Mouse (Mus musculus) neural tube, embryonic 15.5 days (tissue): ENCODE measurements around the gene Kif1c. TPM values are rescaled to one million over a fixed set of nuclear protein-coding genes. Genes with fewer than 3 reads are reported as not detected.
A peak's percentile ranks its signal among the peaks of the same experiment; 100 is the strongest.

Experiments used
- ATAC-seq: fragments of 200-750 bp; cut with Nextera tagmentation; 2 replicates; pipeline ENCODE4 v1.8.0; 2017; ENCODE audit warnings: mild to moderate bottlenecking, moderate TSS enrichment, moderate library complexity; ENCODE audit not compliant: low FRiP score
- H3K27ac ChIP-seq: fragments of 300-500 bp; sonication (generic); replicated peaks from 2 replicates; pipeline ENCODE4 v1.5.1; 2015; ENCODE audit warnings: mild to moderate bottlenecking, inconsistent platforms
- H3K27me3 ChIP-seq: fragments of 300-500 bp; sonication (generic); replicated peaks from 2 replicates; pipeline ENCODE4 v1.6.1; 2015; ENCODE audit warnings: inconsistent platforms
- H3K36me3 ChIP-seq: fragments of 300-500 bp; sonication (generic); 2 replicates; pipeline ENCODE4 v1.6.1; 2015; ENCODE audit warnings: inconsistent platforms
- H3K4me1 ChIP-seq: fragments of 300-500 bp; sonication (generic); 2 replicates; pipeline ENCODE4 v1.6.1; 2015; ENCODE audit warnings: inconsistent platforms
- H3K4me2 ChIP-seq: fragments of 300-500 bp; sonication (generic); 2 replicates; pipeline ENCODE4 v1.6.1; 2015; ENCODE audit warnings: inconsistent platforms, mild to moderate bottlenecking, moderate library complexity
- H3K4me3 ChIP-seq: fragments of 300-500 bp; sonication (generic); replicated peaks from 2 replicates; pipeline ENCODE4 v1.5.1; 2015; ENCODE audit warnings: mild to moderate bottlenecking, inconsistent platforms
- H3K9ac ChIP-seq: fragments of 300-500 bp; sonication (generic); replicated peaks from 2 replicates; pipeline ENCODE4 v1.6.1; 2015; ENCODE audit warnings: mild to moderate bottlenecking, inconsistent platforms
- H3K9me3 ChIP-seq: fragments of 300-500 bp; sonication (generic); replicated peaks from 2 replicates; pipeline ENCODE4 v1.6.1; 2016; ENCODE audit warnings: inconsistent platforms
- WGBS: fragments of 180-500 bp; shearing (Covaris S2); methylation state at CpG from one replicate; pipeline ENCODE4 v1.1.7; 2015; ENCODE audit warnings: mixed read lengths; 5-methylcytosine and 5-hydroxymethylcytosine counted together
- polyA plus RNA-seq: library from polyadenylated mRNA; unstranded; fragments of >200 nt; fragmentation: Nextera tagmentation; extraction: Ambion mirVana; gene quantifications from 2 replicates; pipeline ENCODE4 v1.2.1, GENCODE M21; 2015

Gene Kif1c
- polyA plus RNA-seq, 1 experiment from 2014 or later, result 1.6 TPM

DNA sequence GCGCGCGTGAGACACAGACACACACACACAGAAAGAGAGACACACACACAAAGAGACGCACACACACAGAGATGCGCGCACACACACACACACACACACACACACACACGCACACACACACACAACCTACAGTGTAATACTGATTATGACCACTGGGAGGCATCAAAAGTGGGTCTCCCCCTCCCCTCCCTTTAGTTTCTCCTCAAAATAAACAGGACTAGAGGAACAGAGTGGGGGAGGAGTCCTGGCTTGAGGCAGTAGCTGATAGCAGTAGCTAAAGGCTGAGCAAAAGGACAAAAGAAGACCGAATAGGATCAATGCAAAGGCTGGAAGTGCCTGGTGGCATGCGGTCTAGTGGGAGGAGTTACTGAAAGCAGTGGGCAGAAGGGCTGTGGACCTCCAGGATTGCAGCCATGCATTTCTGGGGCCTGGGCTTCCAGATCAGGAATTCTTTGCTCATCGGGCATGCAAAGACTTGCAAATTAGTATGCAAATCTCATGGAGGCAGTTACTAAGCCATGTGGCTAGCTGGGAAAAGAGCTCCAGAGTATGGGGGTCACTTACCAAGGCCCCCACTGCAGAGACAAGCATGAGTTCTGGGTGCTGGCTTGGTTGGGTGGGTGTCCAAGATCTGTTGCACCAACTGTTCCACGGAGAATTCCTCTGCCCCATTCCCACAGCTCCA is 18.3 kb upstream of the Kif1c start:
- H3K4me1 ChIP-seq, result peaks cover 22% of the 10 kb centered on the region
- H3K9ac ChIP-seq, result no peak overlapping the region
- H3K4me3 ChIP-seq, result no peak overlapping the region
- peak; percentile 46 for ATAC-seq
- H3K9me3 ChIP-seq, result no peaks in the 10 kb centered on the region
- peaks cover 67% of the 10 kb centered on the region for H3K36me3 ChIP-seq
- H3K27ac ChIP-seq, result peak overlapping the region; percentile 4; the same call in 1 of the 2 replicates
- WGBS, result 17% methylated on average over 11 of the region's 11 CpGs
- H3K4me2 ChIP-seq, result peak overlapping the region; percentile 15; the same call in 1 of the 2 replicates
- H3K27me3 ChIP-seq, result no peaks in the 10 kb centered on the region

DNA sequence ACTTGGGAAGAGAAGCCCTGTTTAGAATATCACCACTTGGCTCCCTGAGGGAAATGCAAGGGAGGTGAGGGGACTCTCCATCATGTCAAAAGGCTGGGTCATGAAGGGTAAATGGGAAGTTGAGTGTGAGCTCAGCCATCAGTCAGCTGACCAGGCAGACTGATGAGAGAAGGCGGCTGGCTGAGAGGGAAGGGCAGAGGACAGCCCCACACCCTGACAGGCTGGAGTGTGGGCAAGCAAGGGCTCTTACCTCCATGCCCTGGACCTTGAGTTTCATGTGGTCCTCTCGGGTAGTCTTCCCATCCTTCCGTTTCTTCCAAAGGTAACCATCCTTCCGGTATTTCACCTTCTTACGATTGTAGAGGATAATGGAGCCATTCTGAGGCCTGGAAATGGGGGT is 16.7 kb upstream of the Kif1c start:
- Histone ChIP-seq H3K4me2 (no peak overlapping the region), H3K9ac (no peak overlapping the region), H3K9me3 (no peaks in the 10 kb centered on the region), H3K27me3 (no peaks in the 10 kb centered on the region), H3K27ac (no peak overlapping the region), H3K4me3 (no peak overlapping the region), H3K4me1 (peaks cover 31% of the 10 kb centered on the region), H3K36me3 (peaks cover 57% of the 10 kb centered on the region)
- WGBS, result 90% methylated on average over 5 of the region's 5 CpGs
- ATAC-seq, result no peak

DNA sequence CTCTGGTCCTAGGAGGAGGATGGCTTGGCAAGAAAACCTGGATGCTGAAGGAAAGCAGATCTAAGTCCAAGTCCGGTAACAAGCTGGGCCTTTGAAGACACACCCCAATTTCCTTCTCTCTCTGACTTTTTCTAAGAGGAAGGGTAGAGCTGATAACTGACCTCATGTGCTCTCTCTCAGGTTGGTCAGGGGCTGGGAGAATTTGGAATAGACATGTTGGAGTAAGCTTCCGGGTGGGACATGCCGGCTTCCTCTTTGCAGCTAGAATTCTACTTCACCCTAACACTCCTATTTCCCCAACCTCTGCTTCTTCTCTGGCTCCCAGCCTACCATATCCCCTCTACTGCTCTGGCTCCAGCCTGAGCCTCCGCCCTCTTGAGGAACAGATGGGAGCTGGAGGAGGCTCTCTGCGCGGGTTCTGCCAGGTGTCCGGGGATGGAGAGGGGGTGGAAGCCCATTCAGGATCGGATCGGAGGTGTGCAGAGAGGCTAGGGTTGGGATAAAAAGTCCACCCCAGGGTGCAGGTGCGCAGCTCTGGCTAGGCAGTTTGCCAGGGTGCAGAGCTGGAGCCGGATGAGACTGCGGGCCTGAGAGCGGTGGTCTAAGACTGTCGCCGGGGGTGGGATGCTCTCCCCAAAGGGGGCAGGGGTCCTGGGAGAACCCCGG is 13.3 kb upstream of the Kif1c start:
- Histone ChIP-seq H3K27me3 (no peaks in the 10 kb centered on the region), H3K27ac (peak overlapping the region; percentile 89), H3K9ac (peak overlapping the region; percentile 90), H3K4me1 (peaks cover 37% of the 10 kb centered on the region), H3K4me3 (peak overlapping the region; percentile 85), H3K36me3 (peaks cover 32% of the 10 kb centered on the region), H3K9me3 (no peaks in the 10 kb centered on the region), H3K4me2 (peak overlapping the region; percentile 87)
- ATAC-seq, result peak; percentile 62; the same call in 1 of the 2 replicates
- WGBS, result 3% methylated on average over 16 of the region's 16 CpGs

DNA sequence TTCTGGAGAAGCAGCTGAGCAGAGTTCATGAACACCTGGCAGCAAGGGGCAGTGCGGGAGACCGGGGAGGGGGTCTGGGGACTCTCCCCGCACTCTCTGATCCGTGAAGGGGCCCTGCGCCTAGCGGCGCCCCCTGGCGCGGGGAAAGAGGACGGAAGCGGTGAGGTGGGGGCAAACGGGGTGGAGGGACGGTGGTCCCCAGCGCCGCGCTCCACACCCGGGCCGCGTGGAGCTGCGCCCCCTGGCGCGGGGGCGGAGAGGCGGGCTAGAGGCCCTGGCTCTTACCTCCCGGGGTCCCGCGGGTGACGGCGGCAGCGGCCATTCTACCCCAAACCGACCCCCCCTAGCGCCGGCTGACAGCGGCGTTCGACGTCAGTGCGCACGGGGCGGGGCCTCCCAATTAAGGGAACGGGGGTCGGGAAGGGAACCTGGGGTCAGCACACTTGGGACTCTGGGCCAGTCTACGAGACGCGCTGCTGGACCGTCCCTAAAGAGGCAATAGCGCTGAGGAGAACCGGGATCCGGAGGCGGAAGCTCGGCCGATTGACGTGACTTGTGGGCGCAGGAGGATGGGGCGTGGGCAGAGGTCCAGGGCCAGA is 12.6 kb upstream of the Kif1c start, which contains the start of gene Camta2:
Camta2 (minus strand) TSS at position 505 of the 599 bp plus-strand sequence.
- Histone ChIP-seq H3K9ac (peak within 1 kb of the TSS; percentile 90), H3K4me1 (peaks cover 31% of the 10 kb centered on the region), H3K36me3 (peaks cover 30% of the 10 kb centered on the region), H3K27ac (peak within 1 kb of the TSS; percentile 89), H3K4me2 (peak within 1 kb of the TSS; percentile 87), H3K9me3 (no peaks in the 10 kb centered on the region), H3K4me3 (peak within 1 kb of the TSS; percentile 85), H3K27me3 (no peaks in the 10 kb centered on the region)
- peak; percentile 78 for ATAC-seq
- under 1% methylated on average over 48 of the region's 55 CpGs for WGBS

DNA sequence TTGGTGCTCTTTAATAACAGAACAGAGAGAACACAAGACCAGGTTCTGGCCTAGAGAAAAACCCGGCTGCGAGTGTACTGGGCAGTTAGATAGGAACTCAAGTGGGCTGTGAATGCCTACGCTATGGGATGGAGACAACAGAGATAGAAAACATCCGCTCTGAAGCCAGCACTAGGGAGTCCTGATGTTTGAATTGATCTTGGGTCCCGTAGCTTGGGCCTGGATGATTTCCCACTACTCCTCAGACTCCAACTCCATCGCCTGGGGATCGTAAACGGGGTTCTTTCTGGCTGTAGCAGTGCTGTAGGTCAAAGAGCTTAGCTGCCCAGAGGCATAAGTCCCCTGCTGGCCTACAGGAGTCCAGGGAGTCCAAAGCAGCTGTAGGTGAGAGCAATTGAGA is 12.0 kb upstream of the Kif1c start:
- Histone ChIP-seq H3K4me2 (peak overlapping the region; percentile 87), H3K4me1 (peaks cover 29% of the 10 kb centered on the region), H3K27ac (peak overlapping the region; percentile 89), H3K27me3 (no peaks in the 10 kb centered on the region), H3K9me3 (no peaks in the 10 kb centered on the region), H3K4me3 (peak overlapping the region; percentile 85), H3K9ac (peak overlapping the region; percentile 90), H3K36me3 (peaks cover 23% of the 10 kb centered on the region)
- ATAC-seq, result peak; percentile 27; the same call in 1 of the 2 replicates
- WGBS, result 9% methylated on average over 8 of the region's 8 CpGs

DNA sequence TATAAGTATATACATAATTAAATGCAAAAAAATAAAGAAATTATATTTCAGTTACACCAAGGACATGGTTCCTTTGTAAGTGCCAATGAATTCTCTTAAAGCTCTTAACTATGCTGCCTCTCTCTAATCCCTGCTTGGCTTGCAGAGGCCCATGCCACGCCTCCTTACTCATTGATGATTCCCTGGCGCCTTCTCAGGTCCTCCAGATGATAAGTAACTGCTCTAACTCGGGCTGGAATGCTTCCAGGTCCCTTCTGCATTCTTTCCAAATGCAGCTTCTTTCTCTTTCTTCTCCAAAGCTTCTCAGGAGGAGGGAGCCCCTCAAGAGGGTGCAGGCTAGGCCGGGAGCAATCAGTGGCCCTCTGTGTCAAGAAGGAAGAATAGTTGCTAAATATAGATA is 10.8 kb upstream of the Kif1c start:
- Histone ChIP-seq H3K36me3 (peaks cover 11% of the 10 kb centered on the region), H3K27ac (no peak overlapping the region), H3K9ac (no peak overlapping the region), H3K4me1 (peaks cover 29% of the 10 kb centered on the region), H3K4me2 (no peak overlapping the region), H3K27me3 (no peaks in the 10 kb centered on the region), H3K9me3 (no peaks in the 10 kb centered on the region), H3K4me3 (no peak overlapping the region)
- WGBS, result 57% methylated on average over 4 of the region's 4 CpGs
- ATAC-seq, result no peak

DNA sequence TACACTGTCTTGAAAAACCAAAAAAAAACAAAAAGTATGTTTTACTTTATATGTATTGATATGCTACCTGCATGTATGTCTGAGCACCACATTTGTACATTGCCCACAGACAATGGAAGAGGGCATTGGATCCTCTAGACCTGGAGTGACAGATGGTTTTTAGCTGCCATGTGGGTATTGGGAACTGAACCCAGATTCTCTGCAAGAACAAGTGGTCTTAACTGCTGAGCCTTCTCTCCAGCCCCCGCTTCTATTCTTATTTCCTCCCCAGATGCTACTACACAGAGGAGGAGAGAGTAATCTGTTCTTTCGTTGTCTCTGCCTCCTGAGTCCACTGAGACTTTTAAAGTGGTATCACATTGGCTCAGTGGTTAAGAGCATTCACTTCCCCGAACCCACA is 6.8 kb upstream of the Kif1c start:
- no peak overlapping the region for H3K9ac ChIP-seq
- no peaks in the 10 kb centered on the region for H3K27me3 ChIP-seq
- H3K27ac ChIP-seq, result no peak overlapping the region
- no peaks in the 10 kb centered on the region for H3K36me3 ChIP-seq
- ATAC-seq, result no peak
- no peak overlapping the region for H3K4me2 ChIP-seq
- WGBS, result 67% methylated on average over 3 of the region's 3 CpGs
- H3K9me3 ChIP-seq, result no peaks in the 10 kb centered on the region
- H3K4me1 ChIP-seq, result peaks cover 9% of the 10 kb centered on the region
- no peak overlapping the region for H3K4me3 ChIP-seq

DNA sequence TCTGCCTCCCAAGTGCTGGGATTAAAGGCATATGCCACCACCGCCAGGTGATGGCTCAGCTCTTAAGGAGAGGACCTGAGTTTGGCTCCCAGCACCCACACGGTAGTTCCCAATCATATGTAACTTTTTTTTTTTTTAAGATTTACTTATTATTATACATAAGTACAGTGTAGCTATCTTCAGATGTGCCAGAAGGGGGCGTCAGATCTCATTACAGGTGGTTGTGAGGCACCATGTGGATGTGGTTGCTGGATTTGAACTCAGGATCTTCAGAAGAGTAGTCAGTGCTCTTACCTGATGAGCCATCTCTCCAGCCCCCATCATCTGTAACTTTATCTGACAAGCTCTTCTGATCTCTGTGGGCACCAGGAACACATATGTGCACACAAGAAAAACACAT is 3.0 kb upstream of the Kif1c start:
- 74% methylated on average over 3 of the region's 3 CpGs for WGBS
- H3K4me3 ChIP-seq, result no peak overlapping the region
- H3K9me3 ChIP-seq, result no peaks in the 10 kb centered on the region
- peaks cover 23% of the 10 kb centered on the region for H3K4me1 ChIP-seq
- no peaks in the 10 kb centered on the region for H3K27me3 ChIP-seq
- no peak for ATAC-seq
- no peaks in the 10 kb centered on the region for H3K36me3 ChIP-seq
- H3K27ac ChIP-seq, result no peak overlapping the region
- H3K4me2 ChIP-seq, result no peak overlapping the region
- no peak overlapping the region for H3K9ac ChIP-seq

DNA sequence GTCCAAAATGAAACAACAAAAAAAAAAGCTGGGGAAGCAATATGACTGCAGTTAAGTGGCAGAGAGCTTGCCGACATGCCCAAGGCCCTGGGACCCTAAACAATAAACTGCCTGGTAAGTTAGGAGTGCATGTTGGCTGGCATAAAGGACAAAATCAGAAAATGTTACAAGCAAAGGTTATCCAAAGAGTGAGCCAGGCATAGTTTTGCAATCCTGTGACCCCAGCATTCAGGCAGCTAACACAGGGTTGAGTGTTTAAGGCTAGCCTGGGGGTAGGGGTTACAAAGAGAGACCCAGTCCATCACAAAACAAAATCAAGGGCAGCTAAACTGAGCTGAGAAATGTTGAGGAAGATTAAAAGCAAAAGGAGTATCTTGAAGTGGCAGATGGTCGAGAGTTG is 1.3 kb upstream of the Kif1c start:
- ATAC-seq, result no peak
- H3K27me3 ChIP-seq, result no peaks in the 10 kb centered on the region
- H3K36me3 ChIP-seq, result peaks cover 8% of the 10 kb centered on the region
- H3K9ac ChIP-seq, result no peak overlapping the region
- WGBS, result 79% methylated on average over 2 of the region's 2 CpGs
- H3K9me3 ChIP-seq, result no peaks in the 10 kb centered on the region
- H3K4me2 ChIP-seq, result no peak overlapping the region
- peaks cover 32% of the 10 kb centered on the region for H3K4me1 ChIP-seq
- no peak overlapping the region for H3K27ac ChIP-seq
- peak overlapping the region; percentile 93; the same call in 1 of the 2 replicates for H3K4me3 ChIP-seq

DNA sequence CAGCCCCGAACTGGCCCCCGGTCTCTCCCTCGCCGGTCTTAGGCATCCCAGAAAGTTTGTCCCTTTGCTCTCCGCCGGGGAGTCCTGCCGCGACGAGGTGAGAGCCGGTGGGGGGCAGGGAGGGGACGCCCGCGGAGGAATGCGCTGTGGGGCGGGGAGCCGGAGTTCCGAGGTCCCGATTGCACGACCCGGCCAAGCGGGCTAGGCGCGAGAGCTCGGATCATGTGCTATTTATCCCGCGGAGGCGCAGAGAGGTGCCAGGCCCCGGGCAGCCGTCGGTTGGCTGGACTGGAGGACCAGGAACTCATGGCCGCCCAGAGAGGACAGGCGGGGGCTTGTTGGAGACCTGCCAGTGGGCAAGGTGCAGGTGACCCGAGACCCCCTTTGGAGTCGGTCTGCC is 265 bp downstream of the Kif1c start:
- Histone ChIP-seq H3K36me3 (peaks cover 23% of the 10 kb centered on the region), H3K4me3 (peak overlapping the region; percentile 93), H3K4me1 (peaks cover 32% of the 10 kb centered on the region), H3K4me2 (peak overlapping the region; percentile 89), H3K9me3 (no peaks in the 10 kb centered on the region), H3K9ac (peak overlapping the region; percentile 94), H3K27ac (peak overlapping the region; percentile 96), H3K27me3 (no peaks in the 10 kb centered on the region)
- under 1% methylated on average over 34 of the region's 34 CpGs for WGBS
- ATAC-seq, result peak; percentile 16

DNA sequence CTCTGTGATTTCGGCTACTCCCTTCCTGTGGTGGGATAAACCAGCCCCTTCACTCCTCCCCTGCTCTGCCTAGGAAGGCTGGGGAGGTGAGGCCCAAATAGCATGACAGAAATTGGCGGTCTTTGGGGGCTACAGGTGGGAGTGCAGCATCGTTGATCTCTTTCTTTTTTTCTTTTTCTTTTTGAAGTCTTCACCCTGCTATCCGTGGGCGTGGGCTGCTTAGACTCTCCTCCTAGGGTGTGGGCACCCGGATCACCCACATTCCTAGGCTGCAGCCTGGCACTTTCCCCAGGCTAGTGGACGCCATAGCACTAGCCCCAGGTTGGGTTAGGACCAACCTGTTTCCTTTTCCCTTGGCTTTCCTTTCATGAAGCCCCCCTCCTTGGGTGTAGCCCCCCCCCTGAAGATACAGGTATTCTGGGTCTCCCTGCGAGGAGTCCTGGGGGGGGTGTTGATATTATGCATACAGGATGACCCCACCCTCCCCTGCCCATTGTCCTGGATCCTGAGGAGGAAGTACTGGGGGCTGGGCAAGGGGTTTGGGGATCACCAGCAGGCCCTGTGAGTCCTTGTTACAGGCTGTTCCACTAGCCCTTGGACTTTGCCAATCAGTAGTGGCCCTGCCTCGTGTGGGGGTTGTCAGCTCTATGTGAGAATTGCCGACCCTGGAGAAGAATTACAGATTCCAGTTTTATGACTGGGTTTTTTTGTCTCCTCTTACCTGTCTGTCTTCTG is 1.0 kb downstream of the Kif1c start:
- Histone ChIP-seq H3K27ac (peak overlapping the region; percentile 96), H3K4me2 (peak overlapping the region; percentile 89), H3K4me1 (peaks cover 32% of the 10 kb centered on the region), H3K9me3 (no peaks in the 10 kb centered on the region), H3K27me3 (no peaks in the 10 kb centered on the region), H3K9ac (peak overlapping the region; percentile 94), H3K36me3 (peaks cover 31% of the 10 kb centered on the region), H3K4me3 (peak overlapping the region; percentile 93)
- ATAC-seq, result 0 out of 2 replicates have a peak, but pooled peaks have one; percentile 2
- WGBS, result 8% methylated on average over 10 of the region's 10 CpGs
